Mouse (Mus musculus) forebrain, embryonic 12.5 days (tissue): Measurements from ENCODE around the gene 9030612E09Rik. TPM values are rescaled to one million over a fixed set of nuclear protein-coding genes. Genes with fewer than 3 reads are reported as not detected.

Source experiments
- ATAC-seq: fragments of 200-750 bp; cut with Nextera tagmentation; 2 replicates; pipeline ENCODE4 v1.8.0; 2017; ENCODE audit warnings: moderate TSS enrichment; ENCODE audit not compliant: low FRiP score
- H3K27ac ChIP-seq: fragments of 300-500 bp; sonication (generic); 2 replicates; pipeline ENCODE4 v1.5.1; 2016; ENCODE audit warnings: mild to moderate bottlenecking
- H3K27me3 ChIP-seq: fragments of 300-500 bp; sonication (generic); 2 replicates; pipeline ENCODE4 v1.6.1; 2016; ENCODE audit warnings: mild to moderate bottlenecking
- H3K36me3 ChIP-seq: fragments of 300-500 bp; sonication (generic); replicated peaks from 2 replicates; pipeline ENCODE4 v1.6.1; 2016; ENCODE audit warnings: mild to moderate bottlenecking
- H3K4me1 ChIP-seq: fragments of 300-500 bp; sonication (generic); 2 replicates; pipeline ENCODE4 v1.6.1; 2016
- H3K4me2 ChIP-seq: fragments of 300-500 bp; sonication (generic); 2 replicates; pipeline ENCODE4 v1.6.1; 2016; ENCODE audit warnings: mild to moderate bottlenecking, moderate library complexity
- H3K4me3 ChIP-seq: fragments of 300-500 bp; sonication (generic); replicated peaks from 2 replicates; pipeline ENCODE4 v1.5.1; 2016; ENCODE audit warnings: mild to moderate bottlenecking
- H3K9ac ChIP-seq: fragments of 300-500 bp; sonication (generic); 2 replicates; pipeline ENCODE4 v1.6.1; 2016; ENCODE audit warnings: mild to moderate bottlenecking
- H3K9me3 ChIP-seq: fragments of 300-500 bp; sonication (generic); 2 replicates; pipeline ENCODE4 v1.6.1; 2016
- WGBS: fragments of 180-500 bp; shearing (Covaris S2); methylation state at CpG from one replicate; pipeline ENCODE4 v1.1.7; 2016; 5-methylcytosine and 5-hydroxymethylcytosine counted together
- polyA plus RNA-seq: library from polyadenylated mRNA; unstranded; fragments of >200 nt; fragmentation: Nextera tagmentation; extraction: Ambion mirVana; gene quantifications from 2 replicates; pipeline ENCODE4 v1.2.1, GENCODE M21; 2016

Gene 9030612E09Rik
- polyA plus RNA-seq, 1 experiment from 2014 or later = 1.4 TPM

DNA sequence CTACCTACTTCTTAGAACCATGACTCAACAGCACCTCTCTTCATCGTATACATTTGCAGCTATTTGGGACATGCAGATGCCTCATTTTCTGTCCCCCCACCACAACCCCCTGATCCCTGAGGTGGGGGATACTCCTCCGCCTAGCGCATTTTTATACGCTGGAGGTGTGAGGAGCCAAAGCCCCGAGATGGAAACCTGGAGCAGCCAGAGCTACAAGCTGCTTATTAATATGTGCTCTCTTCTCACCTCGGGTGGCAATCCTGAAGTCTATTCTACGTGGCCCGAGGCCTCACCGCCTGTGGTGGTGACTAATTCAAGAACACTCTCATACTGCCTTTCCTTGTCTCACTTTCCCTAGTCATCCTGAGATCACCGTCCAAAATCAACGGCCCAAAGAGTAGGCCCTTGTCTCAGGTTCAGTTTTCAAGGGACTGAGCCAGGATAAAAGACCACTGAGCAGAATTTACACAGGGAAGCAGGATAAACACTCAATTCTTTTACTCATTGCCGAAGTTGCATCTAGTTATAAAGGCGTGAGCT is 42.9 kb downstream of the 9030612E09Rik start:
- WGBS = 92% methylated on average over 13 of the region's 13 CpGs
- no peaks in the 10 kb centered on the region for H3K27me3 ChIP-seq
- no peak overlapping the region for H3K4me2 ChIP-seq
- H3K9ac ChIP-seq = no peak overlapping the region
- no peak overlapping the region for H3K4me3 ChIP-seq
- H3K4me1 ChIP-seq = peaks cover 12% of the 10 kb centered on the region
- no peak for ATAC-seq
- no peaks in the 10 kb centered on the region for H3K9me3 ChIP-seq
- no peak overlapping the region for H3K27ac ChIP-seq
- no peaks in the 10 kb centered on the region for H3K36me3 ChIP-seq

DNA sequence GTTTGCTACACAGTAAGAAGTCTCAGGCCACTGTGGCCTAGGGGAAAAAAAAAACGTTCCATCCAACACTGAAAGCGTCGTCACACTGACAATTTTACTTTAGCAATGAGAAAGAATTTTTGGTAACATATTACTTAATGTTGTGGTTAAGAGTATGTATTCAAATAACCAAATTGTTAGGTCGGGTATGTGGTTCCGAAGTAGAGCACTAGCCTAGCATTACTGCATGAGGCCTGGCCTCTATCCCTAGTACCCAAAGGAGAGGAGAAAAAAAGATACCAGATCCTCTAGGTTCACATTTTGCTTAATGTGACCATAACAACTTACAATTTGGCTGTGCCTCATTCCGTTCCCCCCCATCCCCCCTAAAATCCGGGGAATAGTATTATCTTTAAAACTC is 46.0 kb downstream of the 9030612E09Rik start:
- H3K4me1 ChIP-seq = peaks cover 12% of the 10 kb centered on the region
- peak overlapping the region; percentile 93 for H3K4me2 ChIP-seq
- peak overlapping the region; percentile 90 for H3K9ac ChIP-seq
- no peak for ATAC-seq
- WGBS = 22% methylated on average over 7 of the region's 7 CpGs
- H3K36me3 ChIP-seq = no peaks in the 10 kb centered on the region
- H3K27me3 ChIP-seq = no peaks in the 10 kb centered on the region
- H3K9me3 ChIP-seq = no peaks in the 10 kb centered on the region
- H3K27ac ChIP-seq = peak overlapping the region; percentile 91
- peak overlapping the region; percentile 80 for H3K4me3 ChIP-seq

DNA sequence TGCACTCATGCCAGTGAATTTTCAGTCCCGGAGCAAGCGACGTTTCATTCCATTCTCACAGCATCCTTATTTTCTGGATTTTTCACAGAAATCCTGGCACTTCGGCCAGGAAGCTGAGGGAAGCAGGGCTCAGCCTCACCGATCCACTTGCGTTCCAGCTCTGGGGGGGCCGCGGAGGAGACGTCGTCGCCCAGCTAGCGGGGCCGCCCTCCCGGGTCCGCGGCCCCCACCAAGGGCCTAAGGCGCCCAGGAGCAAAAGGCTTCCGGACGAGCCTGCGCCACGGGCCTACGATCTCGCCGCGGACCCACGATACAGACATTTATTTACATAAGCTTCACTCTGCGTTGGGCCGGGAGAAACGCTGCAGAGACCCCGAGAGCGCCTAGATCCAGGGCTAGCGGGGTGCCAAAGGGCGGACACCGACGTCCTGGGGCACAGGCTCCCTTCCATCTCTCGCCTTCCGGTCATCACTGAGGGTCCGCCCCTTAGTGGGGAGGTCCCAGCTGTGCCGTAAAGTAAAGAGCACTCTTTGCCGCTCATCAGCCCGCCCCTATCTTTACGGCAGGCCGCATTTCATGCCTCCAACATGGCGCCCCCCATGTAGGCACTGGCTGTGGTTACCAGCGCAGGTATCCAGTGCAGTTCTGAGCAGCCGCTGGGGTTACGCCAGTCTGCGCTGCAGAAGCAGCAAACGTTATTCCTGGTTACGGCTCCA is 46.6 kb downstream of the 9030612E09Rik start, which contains the start of gene Pdss2:
Gene Pdss2, plus strand, starts transcription at position 577 of the 716 bp plus-strand sequence.
- under 1% methylated on average over 50 of the region's 50 CpGs for WGBS
- Histone ChIP-seq H3K36me3 (no peaks in the 10 kb centered on the region), H3K9ac (peak within 1 kb of the TSS; percentile 90), H3K9me3 (no peaks in the 10 kb centered on the region), H3K4me2 (peak within 1 kb of the TSS; percentile 93), H3K4me1 (peaks cover 12% of the 10 kb centered on the region), H3K27ac (peak within 1 kb of the TSS; percentile 91), H3K4me3 (peak within 1 kb of the TSS; percentile 80), H3K27me3 (no peaks in the 10 kb centered on the region)
- peak; percentile 98 for ATAC-seq

DNA sequence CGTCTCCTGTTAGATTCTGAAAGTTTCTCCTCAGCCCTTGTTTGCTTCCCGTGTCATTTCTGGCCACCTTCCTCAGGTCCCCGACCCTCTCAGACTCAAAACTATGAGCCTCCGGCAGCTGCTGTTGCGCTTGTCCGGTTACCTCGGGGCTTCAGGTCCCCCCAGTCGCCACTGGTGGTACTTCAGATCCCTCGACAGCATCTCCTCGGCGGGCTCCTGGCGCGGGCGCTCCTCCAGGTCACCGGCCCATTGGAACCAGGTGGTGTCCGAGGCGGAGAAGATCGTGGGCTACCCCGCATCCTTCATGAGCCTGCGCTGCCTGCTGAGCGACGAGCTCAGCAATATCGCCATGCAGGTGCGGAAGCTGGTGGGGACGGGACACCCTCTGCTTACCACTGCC is 47.2 kb downstream of the 9030612E09Rik start:
- peak overlapping the region; percentile 90 for H3K9ac ChIP-seq
- H3K36me3 ChIP-seq = no peaks in the 10 kb centered on the region
- H3K27me3 ChIP-seq = no peaks in the 10 kb centered on the region
- H3K4me1 ChIP-seq = peaks cover 12% of the 10 kb centered on the region
- H3K9me3 ChIP-seq = no peaks in the 10 kb centered on the region
- under 1% methylated on average over 25 of the region's 25 CpGs for WGBS
- peak overlapping the region; percentile 93 for H3K4me2 ChIP-seq
- H3K4me3 ChIP-seq = peak overlapping the region; percentile 80
- peak overlapping the region; percentile 79 for H3K27ac ChIP-seq
- peak; percentile 57 for ATAC-seq

DNA sequence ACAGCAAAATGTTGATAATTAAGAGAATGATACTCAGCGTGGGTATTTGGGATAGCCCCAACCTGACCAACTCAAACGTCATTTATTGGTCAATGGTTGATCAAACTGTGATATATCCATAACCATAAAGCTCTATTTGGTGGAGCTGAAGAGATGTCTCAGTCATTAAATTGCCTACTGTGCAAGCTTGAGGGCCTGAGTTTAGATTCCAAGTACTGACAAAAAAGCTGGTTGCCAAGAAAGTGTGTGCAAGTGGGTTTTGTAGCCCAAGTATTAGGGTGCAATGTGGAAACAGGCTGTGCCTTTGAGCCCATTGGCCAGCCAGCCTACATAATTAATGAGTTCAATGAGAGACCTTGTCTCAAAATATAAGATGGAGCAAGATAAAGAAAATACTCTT is 48.9 kb downstream of the 9030612E09Rik start:
- no peaks in the 10 kb centered on the region for H3K36me3 ChIP-seq
- no peak overlapping the region for H3K9ac ChIP-seq
- peaks cover 12% of the 10 kb centered on the region for H3K4me1 ChIP-seq
- WGBS = 96% methylated on average over 2 of the region's 2 CpGs
- H3K27me3 ChIP-seq = no peaks in the 10 kb centered on the region
- H3K4me3 ChIP-seq = no peak overlapping the region
- ATAC-seq = no peak
- no peak overlapping the region for H3K27ac ChIP-seq
- no peak overlapping the region for H3K4me2 ChIP-seq
- H3K9me3 ChIP-seq = no peaks in the 10 kb centered on the region

Other genes with a start within 250 kb of the 9030612E09Rik start
- gene Sobp, start 174 bp upstream of the 9030612E09Rik start, polyA plus RNA-seq = 8.0 and 8.9 TPM in 2 replicates
- 17.0 and 17.8 TPM in 2 replicates for gene Pdss2, start 46.8 kb downstream of the 9030612E09Rik start, polyA plus RNA-seq